Mouse (Mus musculus): ENCODE measurements around the gene Olfr1432. TPM values are rescaled to one million over a fixed set of nuclear protein-coding genes. Genes with fewer than 3 reads are reported as not detected.
"Not testable (repeated sequence)": the region's sequence is repeated elsewhere in the genome, so short reads cannot be mapped to it uniquely, and the experiment has no call there.

Olfr1432 gene
- not detected in 2 replicates for polyA plus RNA-seq (2016; fragmentation: Nextera tagmentation; extraction: Ambion mirVana)

- not testable (repeated sequence) for H3K27ac ChIP-seq; H3K4me3 ChIP-seq; H3K27me3 ChIP-seq (ENCODE audit: low read depth, poor library complexity, severe bottlenecking); H3K9me3 ChIP-seq (replicated peaks); H3K36me3 ChIP-seq; DNase-seq (ENCODE audit: low spot score); H3K4me1 ChIP-seq
Measured at GRCm38 (mm10) chr19:12232496-12232895, at the start of gene Olfr1432. Gene Olfr1432, minus strand, starts transcription at chr19:12232596.

DNA sequence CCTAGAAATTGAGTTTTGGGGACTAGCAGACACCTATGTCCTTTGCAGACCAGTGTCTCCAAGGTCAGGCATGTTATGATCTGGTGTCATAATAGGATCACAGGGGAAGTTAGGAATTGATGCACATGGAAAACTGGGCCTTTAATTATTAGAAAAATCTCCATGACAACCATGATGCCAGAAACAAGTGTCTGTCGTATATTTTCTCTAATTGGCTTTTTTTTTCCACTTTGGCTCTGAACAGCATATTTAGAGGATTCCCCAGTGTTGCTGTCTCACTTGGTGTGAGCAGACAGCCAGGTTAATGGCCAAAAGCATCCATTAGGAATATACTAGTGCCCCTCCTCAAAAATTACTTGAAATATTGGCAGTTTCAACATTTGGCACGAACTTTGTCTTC, 47.2 kb upstream of the Olfr1432 start, which contains the start of gene Olfr1434:
TSS of gene Olfr1434 (plus strand) at position 301 of the 400 bp plus-strand sequence.
- H3K9me3 ChIP-seq (replicated peaks): no peaks in the 10 kb centered on the region
- 82% methylated on average over 2 of the region's 2 CpGs for WGBS
- H3K4me3 ChIP-seq: no peak within 1 kb of the TSS
- H3K27me3 ChIP-seq (ENCODE audit: low read depth, poor library complexity, severe bottlenecking): no peaks in the 10 kb centered on the region
- no peaks in the 10 kb centered on the region for H3K4me1 ChIP-seq
- DNase-seq (ENCODE audit: low spot score): no peak
- H3K27ac ChIP-seq: no peak within 1 kb of the TSS
- no peaks in the 10 kb centered on the region for H3K36me3 ChIP-seq

DNA sequence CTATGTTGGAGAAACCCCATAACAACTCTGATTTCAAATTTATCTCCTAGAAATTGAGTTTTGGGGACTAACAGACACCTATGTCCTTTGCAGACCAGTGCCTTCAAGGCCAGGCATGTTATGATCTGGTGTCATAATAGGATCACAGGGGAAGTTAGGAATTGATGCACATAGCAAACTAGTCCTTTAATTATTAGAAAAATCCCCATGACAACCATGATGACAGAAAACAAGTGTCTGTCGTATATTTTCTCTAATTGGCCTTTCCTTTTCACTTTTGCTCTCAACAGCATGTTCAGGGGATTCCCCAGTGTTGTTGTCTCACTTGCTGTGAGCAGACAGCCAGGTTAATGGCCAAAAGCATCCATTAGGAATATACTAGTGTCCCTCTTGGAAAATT, 28.3 kb upstream of the Olfr1432 start, which contains the start of gene Olfr235:
TSS of gene Olfr235 (plus strand) at position 301 of the 400 bp plus-strand sequence.
- Histone ChIP-seq H3K9me3 (replicated peaks) (no peaks in the 10 kb centered on the region), H3K4me3 (no peak within 1 kb of the TSS), H3K27ac (no peak within 1 kb of the TSS), H3K36me3 (no peaks in the 10 kb centered on the region), H3K27me3 (ENCODE audit: low read depth, poor library complexity, severe bottlenecking) (no peaks in the 10 kb centered on the region), H3K4me1 (no peaks in the 10 kb centered on the region)
- WGBS: 81% methylated on average over 1 of the region's 1 CpGs
- DNase-seq (ENCODE audit: low spot score): no peak

DNA sequence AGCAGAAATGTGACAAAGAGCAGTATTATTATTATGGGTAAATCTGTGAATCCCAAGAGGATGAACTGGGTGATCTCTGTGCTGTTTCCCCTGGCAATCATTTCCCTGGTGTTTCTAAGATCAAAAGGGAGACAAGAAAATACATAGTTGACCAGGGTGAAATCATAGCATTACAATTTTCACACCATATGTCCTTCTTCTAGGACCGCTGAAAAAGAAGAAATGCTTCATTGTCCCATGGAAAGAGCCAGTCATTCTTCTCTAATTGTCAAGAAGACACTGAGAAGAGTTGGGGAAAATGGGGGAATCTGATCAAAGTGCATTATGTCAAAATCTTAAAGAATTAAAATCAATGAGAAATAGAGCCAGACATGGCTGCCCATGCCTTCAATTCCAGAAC, 9.2 kb upstream of the Olfr1432 start, which contains the start of gene Olfr262:
TSS of gene Olfr262 (minus strand) at position 101 of the 400 bp plus-strand sequence.
- WGBS: 84% methylated on average over 1 of the region's 1 CpGs
- no peaks in the 10 kb centered on the region for H3K9me3 ChIP-seq (replicated peaks)

GRCm38 (mm10) chr19:12200334-12200733, 32.1 kb downstream of the Olfr1432 start, which contains the start of gene Olfr1431:
Gene Olfr1431, plus strand, starts transcription at chr19:12200634.
- WGBS: 82% methylated on average over 1 of the region's 1 CpGs
- Histone ChIP-seq H3K27ac (no peak within 1 kb of the TSS), H3K36me3 (no peaks in the 10 kb centered on the region), H3K9me3 (replicated peaks) (no peaks in the 10 kb centered on the region), H3K4me3 (no peak within 1 kb of the TSS), H3K4me1 (no peaks in the 10 kb centered on the region), H3K27me3 (ENCODE audit: low read depth, poor library complexity, severe bottlenecking) (no peaks in the 10 kb centered on the region)
- no peak for DNase-seq (ENCODE audit: low spot score)

More for the DNA sequence above, 9.2 kb upstream of the Olfr1432 start, which contains the start of gene Olfr262:
- no peaks in the 10 kb centered on the region for H3K27me3 ChIP-seq (ENCODE audit: low read depth, poor library complexity, severe bottlenecking)
- no peak within 1 kb of the TSS for H3K4me3 ChIP-seq
- DNase-seq (ENCODE audit: low spot score): no peak
- no peak within 1 kb of the TSS for H3K27ac ChIP-seq
- H3K4me1 ChIP-seq: no peaks in the 10 kb centered on the region
- no peaks in the 10 kb centered on the region for H3K36me3 ChIP-seq

- not testable (repeated sequence) for H3K4me1 ChIP-seq; H3K27ac ChIP-seq; H3K9me3 ChIP-seq (replicated peaks); H3K27me3 ChIP-seq (ENCODE audit: low read depth, poor library complexity, severe bottlenecking); DNase-seq (ENCODE audit: low spot score); H3K4me3 ChIP-seq; H3K36me3 ChIP-seq
- WGBS: 79% methylated on average over 4 of the region's 4 CpGs
Measured at GRCm38 (mm10) chr19:12199076-12199475, 33.3 kb downstream of the Olfr1432 start.

Other genes starting within 250 kb of the Olfr1432 start
- 0.05 and 0.06 TPM in 2 replicates for gene Olfr1423, start 191.3 kb downstream of the Olfr1432 start, polyA plus RNA-seq (2016; fragmentation: Nextera tagmentation; extraction: Ambion mirVana)
- not detected in 2 replicates for gene Olfr1424, start 169.9 kb downstream of the Olfr1432 start, polyA plus RNA-seq (2016; fragmentation: Nextera tagmentation; extraction: Ambion mirVana)
- gene Olfr1425, start 154.9 kb downstream of the Olfr1432 start, polyA plus RNA-seq (2016; fragmentation: Nextera tagmentation; extraction: Ambion mirVana): not detected in 2 replicates
- gene Olfr1426, start 140.6 kb downstream of the Olfr1432 start, polyA plus RNA-seq (2016; fragmentation: Nextera tagmentation; extraction: Ambion mirVana): not detected in 2 replicates
- not detected in 2 replicates for gene Olfr1427, start 129.3 kb downstream of the Olfr1432 start, polyA plus RNA-seq (2016; fragmentation: Nextera tagmentation; extraction: Ambion mirVana)
- gene Olfr1428, start 116.7 kb downstream of the Olfr1432 start, polyA plus RNA-seq (2016; fragmentation: Nextera tagmentation; extraction: Ambion mirVana): not detected in 2 replicates
- gene Olfr76, start 109.4 kb downstream of the Olfr1432 start, polyA plus RNA-seq (2016; fragmentation: Nextera tagmentation; extraction: Ambion mirVana): not detected in 2 replicates
- not detected in 2 replicates for gene Olfr1555-ps1, start 62.5 kb downstream of the Olfr1432 start, polyA plus RNA-seq (2016; fragmentation: Nextera tagmentation; extraction: Ambion mirVana)
- not detected in 2 replicates for gene Olfr1431, start 32.0 kb downstream of the Olfr1432 start, polyA plus RNA-seq (2016; fragmentation: Nextera tagmentation; extraction: Ambion mirVana)
- not detected in 2 replicates for gene Olfr262, start 9.1 kb upstream of the Olfr1432 start, polyA plus RNA-seq (2016; fragmentation: Nextera tagmentation; extraction: Ambion mirVana)
- gene Olfr235, start 28.4 kb upstream of the Olfr1432 start, polyA plus RNA-seq (2016; fragmentation: Nextera tagmentation; extraction: Ambion mirVana): not detected in 2 replicates
- gene Olfr1434, start 47.3 kb upstream of the Olfr1432 start, polyA plus RNA-seq (2016; fragmentation: Nextera tagmentation; extraction: Ambion mirVana): not detected in 2 replicates
- gene Olfr1436, start 66.5 kb upstream of the Olfr1432 start, polyA plus RNA-seq (2016; fragmentation: Nextera tagmentation; extraction: Ambion mirVana): not detected in 2 replicates
- gene Olfr1437, start 92.5 kb upstream of the Olfr1432 start, polyA plus RNA-seq (2016; fragmentation: Nextera tagmentation; extraction: Ambion mirVana): not detected in 2 replicates
- not detected in 2 replicates for gene Olfr1438-ps1, start 103.3 kb upstream of the Olfr1432 start, polyA plus RNA-seq (2016; fragmentation: Nextera tagmentation; extraction: Ambion mirVana)
- gene Olfr1440, start 154.7 kb upstream of the Olfr1432 start, polyA plus RNA-seq (2016; fragmentation: Nextera tagmentation; extraction: Ambion mirVana): not detected in 2 replicates
- gene Olfr1441, start 184.8 kb upstream of the Olfr1432 start, polyA plus RNA-seq (2016; fragmentation: Nextera tagmentation; extraction: Ambion mirVana): not detected in 2 replicates
- not detected in 2 replicates for gene Pfpl, start 195.3 kb upstream of the Olfr1432 start, polyA plus RNA-seq (2016; fragmentation: Nextera tagmentation; extraction: Ambion mirVana)
- gene Mpeg1, start 228.2 kb upstream of the Olfr1432 start, polyA plus RNA-seq (2016; fragmentation: Nextera tagmentation; extraction: Ambion mirVana): 0.05 and 0.08 TPM in 2 replicates